Mouse (Mus musculus) cerebellum, adult 11 months (tissue): ENCODE measurements around the gene Pald1.

ENCODE experiments used
- DNase-seq: peaks from one replicate; pipeline ENCODE4 v3.0.0; 2022

Pald1 gene

GRCm38 (mm10) chr10:61325782-61326328 lies 57.5 kb downstream of the Pald1 start:
- no peak for DNase-seq

GRCm38 (mm10) chr10:61324717-61325116 lies 58.6 kb downstream of the Pald1 start:
- no peak for DNase-seq

- DNase-seq: no peak
Observed at GRCm38 (mm10) chr10:61318527-61318926, 64.8 kb downstream of the Pald1 start.

- no peak for DNase-seq
Observed at GRCm38 (mm10) chr10:61315324-61315880, 67.9 kb downstream of the Pald1 start.

- DNase-seq: no peak
Observed at GRCm38 (mm10) chr10:61313750-61314149, 69.6 kb downstream of the Pald1 start.

- no peak for DNase-seq
Observed at GRCm38 (mm10) chr10:61312754-61313153, 70.6 kb downstream of the Pald1 start.

GRCm38 (mm10) chr10:61312159-61312558 lies 71.2 kb downstream of the Pald1 start:
- no peak for DNase-seq

- no peak for DNase-seq
Observed at GRCm38 (mm10) chr10:61308706-61309320, 74.5 kb downstream of the Pald1 start.

- no peak for DNase-seq
Observed at GRCm38 (mm10) chr10:61305928-61306590, 77.3 kb downstream of the Pald1 start.

GRCm38 (mm10) chr10:61304046-61304445 lies 79.3 kb downstream of the Pald1 start:
- DNase-seq: no peak

GRCm38 (mm10) chr10:61300996-61301395 lies 82.3 kb downstream of the Pald1 start:
- no peak for DNase-seq

GRCm38 (mm10) chr10:61297477-61297876 lies 85.9 kb downstream of the Pald1 start, which contains the start of gene Prf1:
Gene Prf1, plus strand, starts transcription at chr10:61297833.
- no peak for DNase-seq

GRCm38 (mm10) chr10:61296713-61297445 lies 86.5 kb downstream of the Pald1 start:
- DNase-seq: no peak

- DNase-seq: no peak
Observed at GRCm38 (mm10) chr10:61294242-61294641, 89.1 kb downstream of the Pald1 start.

- DNase-seq: no peak
Observed at GRCm38 (mm10) chr10:61290479-61290878, 92.9 kb downstream of the Pald1 start.

GRCm38 (mm10) chr10:61290016-61290415 lies 93.3 kb downstream of the Pald1 start:
- DNase-seq: no peak

- DNase-seq: no peak
Observed at GRCm38 (mm10) chr10:61286246-61286645, 97.1 kb downstream of the Pald1 start.

GRCm38 (mm10) chr10:61285271-61285670 lies 98.1 kb downstream of the Pald1 start:
- DNase-seq: peak; percentile 34

- DNase-seq: no peak
Observed at GRCm38 (mm10) chr10:61284309-61284708, 99.0 kb downstream of the Pald1 start.

GRCm38 (mm10) chr10:61281115-61281514 lies 102.2 kb downstream of the Pald1 start:
- no peak for DNase-seq

GRCm38 (mm10) chr10:61277918-61278674 lies 105.2 kb downstream of the Pald1 start:
- DNase-seq: no peak

- DNase-seq: no peak
Observed at GRCm38 (mm10) chr10:61277051-61277450, 106.3 kb downstream of the Pald1 start.
